Mouse (Mus musculus) right cerebral cortex, postnatal 10 days (tissue): Measurements from ENCODE around the gene Ube2n.

Experiments
- DNase-seq, 2 experiments: peaks; one replicate each; pipeline ENCODE4 v3.0.0; 2021; ENCODE audit warnings: low spot score in 2 of 2

Ube2n gene

DNA sequence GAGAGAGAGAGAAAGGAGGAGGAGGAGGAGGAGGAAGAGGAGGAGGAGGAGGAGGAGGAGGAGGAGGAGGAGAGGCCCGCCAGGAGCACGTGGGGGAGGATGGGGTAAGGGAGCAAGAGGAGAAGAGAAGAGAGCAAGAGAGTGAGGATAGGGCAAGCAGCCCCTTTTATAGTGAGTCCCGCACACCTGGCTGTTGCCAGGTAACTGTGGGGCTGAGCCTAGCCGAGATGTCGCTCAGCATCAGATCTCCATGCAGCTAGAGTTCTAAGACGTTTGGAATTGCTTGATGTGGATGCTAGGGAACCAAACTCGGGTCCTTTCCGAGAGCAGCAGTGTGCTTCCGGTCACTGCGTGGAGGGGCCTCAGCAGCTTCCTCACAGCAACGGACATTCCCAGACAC is 79.5 kb downstream of the Ube2n start:
- no peak for DNase-seq
